Mouse (Mus musculus) brain, embryonic 14.5 days (tissue): ENCODE measurements around the gene Lingo4.

Experiments
- CTCF ChIP-seq: fragments of 200-500 bp; IDR thresholded peaks from 2 replicates; pipeline ENCODE4 v1.5.1; 2012; ENCODE audit warnings: inconsistent platforms, mild to moderate bottlenecking, moderate library complexity, borderline replicate concordance; ENCODE audit not compliant: insufficient read depth, insufficient read length; ENCODE audit errors: extremely low read depth
- POLR2A ChIP-seq: fragments of 200-500 bp; IDR thresholded peaks from 2 replicates; pipeline ENCODE4 v1.6.1; 2012; ENCODE audit warnings: mild to moderate bottlenecking, inconsistent platforms, borderline replicate concordance; ENCODE audit not compliant: poor library complexity, insufficient read depth, insufficient read length, severe bottlenecking; ENCODE audit errors: extremely low read depth

DNA sequence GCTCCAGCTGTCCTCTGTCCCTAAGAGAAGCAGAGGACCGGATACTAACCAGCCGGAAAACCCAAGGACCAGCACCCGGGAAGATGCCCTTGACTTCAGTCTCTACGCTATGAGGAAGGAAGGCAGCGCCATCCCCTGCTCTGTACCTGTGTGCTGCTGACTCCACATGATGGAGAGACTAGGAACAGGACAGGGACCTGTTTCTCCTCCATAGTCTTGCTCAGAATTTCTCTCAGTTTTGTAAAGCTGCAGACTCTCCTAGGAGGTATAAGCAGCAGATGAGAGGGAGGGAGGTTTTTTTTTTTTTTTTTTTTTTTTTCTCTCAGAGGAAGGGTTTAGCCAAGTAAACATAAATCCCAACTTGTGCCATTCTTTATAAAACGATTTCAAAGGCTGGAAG lies at the start of gene Lingo4:
- TF ChIP-seq CTCF (no peak), POLR2A (no peak)
